Mouse (Mus musculus) kidney, adult 2 months (tissue): ENCODE results near the gene Smarce1.

Experiments used
- CTCF ChIP-seq: fragments of 200-500 bp; conservative IDR thresholded peaks from 2 replicates; pipeline ENCODE4 v1.5.1; 2011; ENCODE audit warnings: low read depth, mild to moderate bottlenecking, control low read depth, low read length, moderate library complexity, mixed read lengths; ENCODE audit not compliant: insufficient read depth, insufficient read length
- POLR2A ChIP-seq: fragments of 200-500 bp; IDR thresholded peaks from one replicate; pipeline ENCODE4 v1.6.1; 2011; ENCODE audit warnings: low read depth, low read length, control low read depth

GRCm38 (mm10) chr11:99243200-99243819 is 12.5 kb upstream of the Smarce1 start:
- no peak for TF ChIP-seq CTCF
- TF ChIP-seq POLR2A, result no peak
